Mouse (Mus musculus) liver, adult (tissue): ENCODE data around the gene Cd200r1.

ENCODE experiments used
- GATA4 ChIP-seq: IDR thresholded peaks from 2 replicates; pipeline ENCODE4 v1.6.1; 2014; ENCODE audit warnings: mild to moderate bottlenecking, low read length; ENCODE audit not compliant: insufficient replicate concordance

Cd200r1 gene

DNA sequence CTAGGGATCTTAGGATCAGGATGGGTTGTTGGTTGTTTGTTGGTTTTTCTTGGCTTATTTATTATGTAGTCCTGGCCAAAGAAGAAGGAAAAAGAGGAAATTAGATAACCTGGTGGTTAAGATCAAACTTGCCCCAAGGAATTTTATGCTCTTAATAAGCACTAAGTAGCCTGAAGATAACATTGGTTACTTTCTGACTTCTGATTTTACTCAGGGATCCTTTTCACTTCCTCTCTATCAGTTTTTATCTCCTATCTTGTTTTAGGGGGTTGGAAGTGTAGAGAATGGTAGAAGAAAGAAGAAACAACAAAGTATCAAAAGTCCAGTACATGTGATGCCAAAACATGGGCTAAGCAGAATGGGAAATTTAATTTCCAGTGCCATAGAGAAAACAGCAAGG lies 40.4 kb downstream of the Cd200r1 start:
- no peak for TF ChIP-seq GATA4

DNA sequence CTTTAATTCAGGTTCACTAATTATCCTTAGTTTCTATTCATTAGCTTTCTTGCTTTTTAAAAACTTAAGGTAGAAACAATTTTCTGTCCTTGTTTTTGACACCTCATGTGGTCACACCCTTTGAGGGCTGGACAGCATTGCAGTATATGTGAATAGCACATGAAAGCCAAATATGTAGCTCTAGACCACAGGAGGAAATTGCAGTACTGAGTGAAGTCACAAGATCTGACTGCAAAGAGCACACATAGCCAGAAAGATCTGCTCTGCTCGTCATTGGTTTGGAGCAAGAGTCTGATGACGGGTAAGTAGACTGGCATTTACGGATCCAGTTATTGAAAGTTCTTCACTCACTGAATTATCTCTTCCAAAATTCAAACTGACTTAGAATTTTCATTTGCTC lies 46.0 kb downstream of the Cd200r1 start, which contains the start of gene Cd200r4:
TSS of gene Cd200r4 (plus strand) at position 190 of the 400 bp plus-strand sequence.
- no peak for TF ChIP-seq GATA4

DNA sequence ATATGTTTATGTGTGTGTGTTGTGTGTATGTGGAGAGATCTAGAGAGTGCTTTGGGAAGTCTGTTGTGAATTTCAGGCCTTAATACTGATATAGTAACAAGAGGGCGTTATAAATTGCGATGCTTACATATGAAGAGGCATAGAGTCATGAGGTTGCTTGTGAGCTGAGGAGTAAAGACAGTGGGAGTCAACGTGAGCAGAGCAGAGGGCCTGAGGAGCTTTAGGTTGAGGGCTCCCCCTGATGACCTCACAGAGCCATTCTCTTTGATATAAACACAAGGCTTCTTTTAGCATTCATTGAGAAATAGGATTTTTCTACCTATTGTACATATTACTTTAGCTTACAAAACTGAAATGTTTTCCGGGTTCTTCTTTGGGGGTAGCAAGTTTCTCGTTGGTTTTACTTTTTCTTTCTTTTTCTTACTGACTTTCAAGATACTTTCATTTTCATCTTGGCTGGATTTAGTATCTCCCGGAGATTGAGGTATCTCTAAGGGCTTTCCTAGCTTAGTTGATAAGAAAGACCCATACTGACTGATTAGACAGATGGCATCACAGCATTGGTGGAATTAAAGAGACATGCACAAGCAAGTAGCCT lies 47.0 kb downstream of the Cd200r1 start:
- TF ChIP-seq GATA4: no peak

DNA sequence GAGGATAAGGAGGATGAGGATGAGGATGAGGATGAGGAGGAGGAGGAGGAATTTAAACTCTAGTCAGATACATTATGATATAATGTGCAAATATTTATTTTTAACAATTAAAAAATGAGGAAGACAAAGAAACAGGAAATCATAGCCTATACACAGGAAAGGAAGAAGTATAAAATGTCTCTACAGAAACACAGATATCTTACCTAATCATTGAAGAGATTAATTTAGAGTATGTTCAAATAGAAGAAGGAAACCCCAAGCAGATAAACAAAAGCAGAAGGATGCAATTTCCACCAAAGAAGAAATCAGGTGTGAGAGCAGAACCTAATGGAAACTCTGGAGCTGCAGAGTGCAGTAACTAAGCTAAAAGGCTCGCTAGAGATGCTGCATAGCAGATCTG lies 52.5 kb downstream of the Cd200r1 start:
- TF ChIP-seq GATA4: no peak

DNA sequence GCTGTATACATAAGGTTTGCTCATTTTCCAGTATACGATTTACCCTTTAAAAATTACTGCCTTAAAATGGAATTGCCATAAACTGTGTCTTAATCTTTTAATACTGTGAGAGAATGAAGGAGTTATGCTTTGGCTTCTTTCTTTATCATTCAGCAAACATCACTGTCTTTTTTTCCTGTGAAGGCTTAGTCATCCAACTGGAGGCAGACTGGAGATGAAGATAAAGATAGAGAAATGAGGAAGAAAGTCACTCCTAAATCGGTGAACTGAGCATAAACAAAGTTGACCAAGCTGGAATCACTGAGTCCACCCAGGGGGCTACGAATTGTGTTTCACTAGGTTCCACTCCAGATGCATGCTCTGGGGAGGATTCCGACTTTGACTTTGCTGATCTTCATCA lies 55.0 kb downstream of the Cd200r1 start:
- no peak for TF ChIP-seq GATA4

DNA sequence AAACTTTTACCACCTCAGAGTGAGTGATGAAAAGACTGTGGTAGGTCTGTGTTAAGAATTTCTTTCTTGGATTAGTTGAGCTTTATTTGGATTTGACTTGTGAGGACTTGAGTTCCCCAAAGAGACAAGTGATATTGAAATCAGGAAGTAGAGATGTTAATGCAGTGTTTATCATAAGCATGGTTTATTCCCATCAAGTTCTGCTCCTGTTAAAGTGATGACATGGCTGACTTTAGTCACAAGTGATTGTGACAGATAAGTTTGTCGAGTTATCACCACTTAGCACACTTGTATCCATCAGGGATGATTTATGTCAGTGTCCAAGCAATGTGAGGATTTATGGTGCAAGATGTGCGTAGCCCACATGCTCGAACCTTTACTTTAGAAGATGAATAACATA lies 66.8 kb downstream of the Cd200r1 start:
- TF ChIP-seq GATA4: no peak
